Mouse (Mus musculus): ENCODE measurements around the gene Secisbp2l.

Secisbp2l gene

GRCm38 (mm10) chr2:125782719-125783109 is at the start of gene Secisbp2l:
Gene Secisbp2l, minus strand, starts transcription at chr2:125782870.
- DNase-seq (ENCODE audit: low spot score) = peak; percentile 95

- no peak for DNase-seq (ENCODE audit: low spot score)
Measured at GRCm38 (mm10) chr2:125829924-125830323, 47.3 kb upstream of the Secisbp2l start.

- DNase-seq (ENCODE audit: low spot score) = no peak
Measured at GRCm38 (mm10) chr2:125827898-125828297, 45.2 kb upstream of the Secisbp2l start.

- no peak for DNase-seq (ENCODE audit: low spot score)
Measured at GRCm38 (mm10) chr2:125826201-125826600, 43.5 kb upstream of the Secisbp2l start.

- no peak for DNase-seq (ENCODE audit: low spot score)
Measured at GRCm38 (mm10) chr2:125820397-125820796, 37.7 kb upstream of the Secisbp2l start.

GRCm38 (mm10) chr2:125813972-125814595 is 31.4 kb upstream of the Secisbp2l start:
- no peak for DNase-seq (ENCODE audit: low spot score)

- DNase-seq (ENCODE audit: low spot score) = no peak
Measured at GRCm38 (mm10) chr2:125811332-125811731, 28.7 kb upstream of the Secisbp2l start.

- no peak for DNase-seq (ENCODE audit: low spot score)
Measured at GRCm38 (mm10) chr2:125809551-125809950, 26.9 kb upstream of the Secisbp2l start.

GRCm38 (mm10) chr2:125805826-125806225 is 23.2 kb upstream of the Secisbp2l start:
- no peak for DNase-seq (ENCODE audit: low spot score)

- no peak for DNase-seq (ENCODE audit: low spot score)
Measured at GRCm38 (mm10) chr2:125801947-125802346, 19.3 kb upstream of the Secisbp2l start.

GRCm38 (mm10) chr2:125801038-125801437 is 18.4 kb upstream of the Secisbp2l start:
- DNase-seq (ENCODE audit: low spot score) = no peak

- DNase-seq (ENCODE audit: low spot score) = no peak
Measured at GRCm38 (mm10) chr2:125800428-125800827, 17.8 kb upstream of the Secisbp2l start.

- no peak for DNase-seq (ENCODE audit: low spot score)
Measured at GRCm38 (mm10) chr2:125797872-125798271, 15.2 kb upstream of the Secisbp2l start.

GRCm38 (mm10) chr2:125795118-125795517 is 12.4 kb upstream of the Secisbp2l start:
- no peak for DNase-seq (ENCODE audit: low spot score)

- DNase-seq (ENCODE audit: low spot score) = no peak
Measured at GRCm38 (mm10) chr2:125794166-125794565, 11.5 kb upstream of the Secisbp2l start.

GRCm38 (mm10) chr2:125792879-125793261 is 10.2 kb upstream of the Secisbp2l start:
- DNase-seq (ENCODE audit: low spot score) = no peak

- DNase-seq (ENCODE audit: low spot score) = no peak
Measured at GRCm38 (mm10) chr2:125792144-125792878, 9.6 kb upstream of the Secisbp2l start.

GRCm38 (mm10) chr2:125791485-125791885 is 8.8 kb upstream of the Secisbp2l start:
- DNase-seq (ENCODE audit: low spot score) = no peak

GRCm38 (mm10) chr2:125790242-125790641 is 7.6 kb upstream of the Secisbp2l start:
- DNase-seq (ENCODE audit: low spot score) = no peak

- no peak for DNase-seq (ENCODE audit: low spot score)
Measured at GRCm38 (mm10) chr2:125789265-125789664, 6.6 kb upstream of the Secisbp2l start.

GRCm38 (mm10) chr2:125788785-125789184 is 6.1 kb upstream of the Secisbp2l start:
- DNase-seq (ENCODE audit: low spot score) = no peak

GRCm38 (mm10) chr2:125788351-125788750 is 5.7 kb upstream of the Secisbp2l start:
- no peak for DNase-seq (ENCODE audit: low spot score)

GRCm38 (mm10) chr2:125785021-125785420 is 2.4 kb upstream of the Secisbp2l start:
- DNase-seq (ENCODE audit: low spot score) = no peak

- DNase-seq (ENCODE audit: low spot score) = no peak
Measured at GRCm38 (mm10) chr2:125784392-125784791, 1.7 kb upstream of the Secisbp2l start.
